Mouse (Mus musculus) limb, embryonic 14.5 days (tissue): Measurements from ENCODE around the gene Pip5k1a. TPM values are rescaled to one million over a fixed set of nuclear protein-coding genes. Genes with fewer than 3 reads are reported as not detected.
A peak's percentile ranks its signal among the peaks of the same experiment; 100 is the strongest.
"Not testable (repeated sequence)": the region's sequence is repeated elsewhere in the genome, so short reads cannot be mapped to it uniquely, and the experiment has no call there.

ENCODE experiments used
- ATAC-seq: fragments of 200-750 bp; cut with Nextera tagmentation; 2 replicates; pipeline ENCODE4 v1.8.0; 2017; ENCODE audit warnings: low read depth, moderate number of reproducible peaks, moderate TSS enrichment; ENCODE audit not compliant: low FRiP score
- DNase-seq: peaks from one replicate; pipeline ENCODE4 v3.0.0-alpha.2; 2015; ENCODE audit warnings: low spot score
- H3K27ac ChIP-seq: fragments of 300-500 bp; sonication (generic); replicated peaks from 2 replicates; pipeline ENCODE4 v1.5.1; 2014; ENCODE audit warnings: low read depth, mild to moderate bottlenecking, low read length, moderate library complexity, mixed read lengths
- H3K27me3 ChIP-seq: fragments of 300-500 bp; sonication (generic); 2 replicates; pipeline ENCODE4 v1.6.1; 2014; ENCODE audit warnings: low read length, mixed read lengths; ENCODE audit not compliant: control insufficient read depth, insufficient read depth
- H3K36me3 ChIP-seq: fragments of 300-500 bp; sonication (generic); 2 replicates; pipeline ENCODE4 v1.6.1; 2014; ENCODE audit warnings: mild to moderate bottlenecking, low read length, moderate library complexity, mixed read lengths; ENCODE audit not compliant: control insufficient read depth, insufficient read depth
- H3K4me1 ChIP-seq: fragments of 300-500 bp; sonication (generic); 2 replicates; pipeline ENCODE4 v1.6.1; 2014; ENCODE audit warnings: antibody characterized with exemption, low read length, mixed read lengths; ENCODE audit not compliant: control insufficient read depth, insufficient read depth
- H3K4me2 ChIP-seq: fragments of 300-500 bp; sonication (generic); replicated peaks from 2 replicates; pipeline ENCODE4 v1.6.1; 2014; ENCODE audit warnings: low read depth, mild to moderate bottlenecking, low read length, moderate library complexity; ENCODE audit not compliant: severe bottlenecking
- H3K4me3 ChIP-seq: fragments of 300-500 bp; sonication (generic); replicated peaks from 2 replicates; pipeline ENCODE4 v1.5.1; 2014; ENCODE audit warnings: low read length
- H3K9ac ChIP-seq: fragments of 300-500 bp; sonication (generic); 2 replicates; pipeline ENCODE4 v1.6.1; 2014; ENCODE audit warnings: mild to moderate bottlenecking, low read depth, low read length, moderate library complexity; ENCODE audit not compliant: severe bottlenecking
- H3K9me3 ChIP-seq: fragments of 300-500 bp; sonication (generic); 2 replicates; pipeline ENCODE4 v1.6.1; 2016; ENCODE audit warnings: low read length; ENCODE audit not compliant: control insufficient read depth
- POLR2A ChIP-seq: fragments of 200-500 bp; IDR thresholded peaks from 2 replicates; pipeline ENCODE4 v1.8.0; 2012; ENCODE audit warnings: inconsistent platforms, mild to moderate bottlenecking, moderate library complexity, borderline replicate concordance; ENCODE audit not compliant: insufficient read depth, insufficient read length; ENCODE audit errors: extremely low read depth
- WGBS: fragments of 180-500 bp; shearing (Covaris S2); extraction: QIAGEN DNeasy Blood & Tissue Kit; methylation state at CpG from one replicate; pipeline ENCODE4 v1.1.7; 2014; 5-methylcytosine and 5-hydroxymethylcytosine counted together
- polyA plus RNA-seq, 2 experiments: library from polyadenylated mRNA; depleted of rRNA in 1 of 2; stranded (reverse) in 1 of 2; unstranded in 1 of 2; fragments of >200 nt; fragmentation: Nextera tagmentation in 1 of 2; extraction: Ambion mirVana in 1 of 2; gene quantifications; 2 replicates each; pipeline versions ENCODE4 v1.2.1 to v1.2.3; 2012 to 2014

The Pip5k1a gene
- polyA plus RNA-seq, 2 experiments, result 15.7 to 35.1 TPM

GRCm38 (mm10) chr3:95135433-95136052 lies 28.8 kb upstream of the Pip5k1a start:
- H3K4me1 ChIP-seq, result peaks cover 11% of the 10 kb centered on the region; the same call in 1 of the 2 replicates
- H3K27ac ChIP-seq, result no peak overlapping the region
- H3K9ac ChIP-seq, result no peak overlapping the region
- TF ChIP-seq POLR2A, result no peak
- H3K27me3 ChIP-seq, result no peaks in the 10 kb centered on the region
- no peak for ATAC-seq
- peak overlapping the region; percentile 55 for H3K4me2 ChIP-seq
- DNase-seq, result no peak
- H3K36me3 ChIP-seq, result peaks cover 17% of the 10 kb centered on the region
- 85% methylated on average over 7 of the region's 7 CpGs for WGBS
- H3K4me3 ChIP-seq, result peak overlapping the region; percentile 34
- no peaks in the 10 kb centered on the region for H3K9me3 ChIP-seq

- H3K4me1 ChIP-seq, result peaks cover 11% of the 10 kb centered on the region; the same call in 1 of the 2 replicates
- no peak for TF ChIP-seq POLR2A
- peak overlapping the region; percentile 34 for H3K4me3 ChIP-seq
- no peaks in the 10 kb centered on the region for H3K27me3 ChIP-seq
- peak overlapping the region; percentile 55 for H3K4me2 ChIP-seq
- H3K36me3 ChIP-seq, result peaks cover 16% of the 10 kb centered on the region; the same call in 1 of the 2 replicates
- WGBS, result 25% methylated on average over 6 of the region's 6 CpGs
- DNase-seq (no peak), ATAC-seq (no peak)
- H3K9ac ChIP-seq, result no peak overlapping the region
- H3K9me3 ChIP-seq, result no peaks in the 10 kb centered on the region
- no peak overlapping the region for H3K27ac ChIP-seq
Observed at GRCm38 (mm10) chr3:95135023-95135422, 28.3 kb upstream of the Pip5k1a start.

DNA sequence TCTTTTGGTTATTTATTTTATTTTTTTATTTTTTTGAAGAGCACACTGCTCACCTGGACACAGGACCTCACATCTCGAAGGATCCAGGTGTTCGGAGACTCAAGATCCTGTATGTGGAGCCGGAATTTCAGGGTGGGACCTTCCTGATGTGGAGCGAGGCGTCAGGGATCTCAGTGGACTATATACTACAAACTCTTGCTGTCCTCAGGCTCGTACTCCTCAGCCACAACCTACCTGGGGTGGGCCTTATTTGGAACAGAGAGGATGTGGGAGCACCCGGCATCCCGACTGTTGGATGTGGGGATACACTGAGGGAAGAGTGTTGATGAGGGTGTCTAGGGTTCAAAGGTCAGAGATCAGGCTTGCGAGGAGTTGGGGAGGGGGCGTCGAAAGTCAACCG lies 27.4 kb upstream of the Pip5k1a start:
- Histone ChIP-seq H3K4me1 (peaks cover 11% of the 10 kb centered on the region; the same call in 1 of the 2 replicates), H3K36me3 (peaks cover 16% of the 10 kb centered on the region), H3K4me3 (peak overlapping the region; percentile 72)
- peak; percentile 20; the same call in 1 of the 2 replicates for ATAC-seq
- not testable (repeated sequence) for DNase-seq, H3K27me3 ChIP-seq, H3K27ac ChIP-seq, H3K9ac ChIP-seq, H3K4me2 ChIP-seq, H3K9me3 ChIP-seq
- WGBS, result no CpG with 5 or more reads among the region's 12 CpGs

- Histone ChIP-seq H3K4me3 (peak within 1 kb of the TSS; percentile 72), H3K36me3 (peaks cover 21% of the 10 kb centered on the region), H3K9me3 (no peaks in the 10 kb centered on the region), H3K27me3 (no peaks in the 10 kb centered on the region), H3K27ac (peak within 1 kb of the TSS; percentile 76), H3K4me2 (peak within 1 kb of the TSS; percentile 70), H3K4me1 (peaks cover 11% of the 10 kb centered on the region; the same call in 1 of the 2 replicates), H3K9ac (peak within 1 kb of the TSS; percentile 73)
- ATAC-seq, result peak; percentile 93
- WGBS, result under 1% methylated on average over 20 of the region's 20 CpGs
- TF ChIP-seq POLR2A, result no peak
- peak; percentile 96 for DNase-seq
Observed at GRCm38 (mm10) chr3:95133680-95134101, 27.0 kb upstream of the Pip5k1a start, which contains the start of the genes Scnm1 and Lysmd1. Scnm1 (minus strand) TSS chr3:95134011. Lysmd1 (plus strand) TSS chr3:95134088.

DNA sequence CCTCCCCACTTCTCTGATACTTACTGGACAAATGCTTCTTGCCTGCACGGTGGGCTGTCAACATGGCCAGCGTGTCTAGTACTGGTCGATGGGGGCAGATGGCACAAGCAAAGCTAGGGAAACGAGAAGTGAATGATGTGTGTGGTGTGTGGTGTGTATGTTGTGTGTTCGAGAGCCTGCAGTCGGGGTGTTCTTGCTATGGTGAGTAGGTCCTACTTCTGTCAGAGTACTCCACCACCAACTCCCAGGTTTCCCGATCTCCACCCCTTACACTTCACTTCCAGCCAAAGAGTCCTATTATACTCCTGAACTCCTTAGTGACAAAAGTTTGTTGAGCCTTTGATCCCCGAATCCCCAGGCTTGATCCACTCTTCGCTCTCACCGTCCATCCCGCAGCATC lies 26.4 kb upstream of the Pip5k1a start:
- TF ChIP-seq POLR2A, result no peak
- peak overlapping the region; percentile 76; the same call in 1 of the 2 replicates for H3K27ac ChIP-seq
- H3K36me3 ChIP-seq, result peaks cover 21% of the 10 kb centered on the region
- peak overlapping the region; percentile 72 for H3K4me3 ChIP-seq
- H3K4me2 ChIP-seq, result peak overlapping the region; percentile 70
- DNase-seq (no peak), ATAC-seq (no peak)
- H3K4me1 ChIP-seq, result peaks cover 11% of the 10 kb centered on the region; the same call in 1 of the 2 replicates
- H3K9me3 ChIP-seq, result no peaks in the 10 kb centered on the region
- peak overlapping the region; percentile 73 for H3K9ac ChIP-seq
- WGBS, result 55% methylated on average over 11 of the region's 11 CpGs
- H3K27me3 ChIP-seq, result no peaks in the 10 kb centered on the region

DNA sequence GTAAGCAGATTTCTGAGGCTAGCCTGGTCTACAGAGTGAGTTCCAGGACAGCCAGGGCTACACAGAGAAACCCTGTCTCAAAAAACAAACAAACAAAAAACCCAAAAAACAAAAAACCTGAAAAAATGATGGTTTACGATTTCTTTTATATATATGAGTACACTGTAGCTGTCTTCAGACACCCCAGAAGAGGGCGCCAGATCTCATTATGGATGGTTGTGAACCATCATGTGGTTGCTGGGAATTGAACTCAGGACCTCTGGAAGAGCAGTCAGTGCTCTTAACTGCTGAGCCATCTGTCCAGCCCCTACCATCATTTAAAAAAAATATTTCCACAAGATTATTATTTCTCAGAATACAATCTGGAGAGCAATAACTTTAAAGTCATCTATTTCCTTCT lies 25.7 kb upstream of the Pip5k1a start:
- DNase-seq, H3K9ac ChIP-seq: not testable (repeated sequence)

More for the DNA sequence above, 25.7 kb upstream of the Pip5k1a start:
- H3K4me2 ChIP-seq, H3K27me3 ChIP-seq, H3K9me3 ChIP-seq, H3K4me3 ChIP-seq, ATAC-seq, H3K27ac ChIP-seq: not testable (repeated sequence)
- 86% methylated on average over 2 of the region's 2 CpGs for WGBS
- Histone ChIP-seq H3K36me3 (peaks cover 18% of the 10 kb centered on the region), H3K4me1 (peaks cover 11% of the 10 kb centered on the region; the same call in 1 of the 2 replicates)
